Mouse (Mus musculus) embryonic fibroblast, embryonic 13.5 days (primary cell): ENCODE measurements around the gene Muc5ac. TPM values are rescaled to one million over a fixed set of nuclear protein-coding genes. Genes with fewer than 3 reads are reported as not detected.
"Not testable (repeated sequence)": the region's sequence is repeated elsewhere in the genome, so short reads cannot be mapped to it uniquely, and the experiment has no call there.

Source experiments
- H3K27ac ChIP-seq: 2 replicates; pipeline ENCODE4 v1.5.1; 2012; ENCODE audit warnings: low read length, control low read depth, inconsistent platforms; ENCODE audit not compliant: insufficient read depth
- H3K4me1 ChIP-seq: 2 replicates; pipeline ENCODE4 v1.6.1; 2011; ENCODE audit warnings: low read length; ENCODE audit not compliant: control insufficient read depth, insufficient read depth
- H3K4me3 ChIP-seq: 2 replicates; pipeline ENCODE4 v1.5.1; 2011; ENCODE audit warnings: mild to moderate bottlenecking, control low read depth, low read length; ENCODE audit not compliant: insufficient read depth
- CTCF ChIP-seq: IDR thresholded peaks from 2 replicates; pipeline ENCODE4 v1.5.1; 2011; ENCODE audit warnings: mild to moderate bottlenecking, control low read depth, low read length, moderate library complexity, borderline replicate concordance; ENCODE audit not compliant: insufficient read depth
- POLR2A ChIP-seq: IDR thresholded peaks from 2 replicates; pipeline ENCODE4 v1.6.1; 2011; ENCODE audit warnings: low read depth, mild to moderate bottlenecking, control low read depth, low read length, moderate library complexity
- polyA plus RNA-seq: library from polyadenylated mRNA; stranded (reverse); fragments of >200 nt; gene quantifications from 2 replicates; pipeline ENCODE4 v1.2.4, GENCODE M21; 2011; ENCODE audit warnings: low read depth; ENCODE audit not compliant: missing spikeins, insufficient read length

Gene Muc5ac
- polyA plus RNA-seq, 1 experiment: not detected

- no peaks in the 10 kb centered on the region for H3K4me1 ChIP-seq
- H3K4me3 ChIP-seq: no peak overlapping the region
- TF ChIP-seq CTCF (no peak), POLR2A (no peak)
- H3K27ac ChIP-seq: no peak overlapping the region
Observed at GRCm38 (mm10) chr7:141794251-141794650, 5.5 kb downstream of the Muc5ac start.

GRCm38 (mm10) chr7:141803206-141803605, 14.4 kb downstream of the Muc5ac start:
- Histone ChIP-seq H3K27ac (no peak overlapping the region), H3K4me1 (no peaks in the 10 kb centered on the region), H3K4me3 (no peak overlapping the region)
- TF ChIP-seq CTCF: no peak
- no peak for TF ChIP-seq POLR2A

GRCm38 (mm10) chr7:141805384-141805783, 16.6 kb downstream of the Muc5ac start:
- no peak overlapping the region for H3K27ac ChIP-seq
- no peaks in the 10 kb centered on the region for H3K4me1 ChIP-seq
- no peak overlapping the region for H3K4me3 ChIP-seq
- TF ChIP-seq CTCF (no peak), POLR2A (no peak)

DNA sequence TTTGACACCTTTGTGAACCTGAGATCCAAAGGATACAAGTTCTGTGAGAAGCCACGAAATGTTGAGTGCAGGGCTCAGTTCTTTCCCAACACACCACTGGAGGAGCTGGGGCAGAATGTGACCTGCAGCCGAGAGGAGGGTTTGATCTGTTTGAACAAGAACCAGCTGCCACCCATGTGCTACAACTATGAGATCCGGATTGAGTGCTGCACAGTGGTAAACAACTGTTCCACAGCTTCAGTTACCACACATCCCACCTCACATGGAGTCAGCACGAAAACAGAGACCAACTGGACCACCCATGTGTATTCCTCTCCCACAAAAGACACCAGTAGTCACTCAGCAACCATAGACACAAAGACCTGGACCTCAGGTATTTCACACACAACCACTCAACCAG, 19.1 kb downstream of the Muc5ac start:
- H3K27ac ChIP-seq, H3K4me3 ChIP-seq: not testable (repeated sequence)

DNA sequence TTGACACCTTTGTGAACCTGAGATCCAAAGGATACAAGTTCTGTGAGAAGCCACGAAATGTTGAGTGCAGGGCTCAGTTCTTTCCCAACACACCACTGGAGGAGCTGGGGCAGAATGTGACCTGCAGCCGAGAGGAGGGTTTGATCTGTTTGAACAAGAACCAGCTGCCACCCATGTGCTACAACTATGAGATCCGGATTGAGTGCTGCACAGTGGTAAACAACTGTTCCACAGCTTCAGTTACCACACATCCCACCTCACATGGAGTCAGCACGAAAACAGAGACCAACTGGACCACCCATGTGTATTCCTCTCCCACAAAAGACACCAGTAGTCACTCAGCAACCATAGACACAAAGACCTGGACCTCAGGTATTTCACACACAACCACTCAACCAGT, 21.2 kb downstream of the Muc5ac start:
- H3K27ac ChIP-seq, H3K4me3 ChIP-seq, H3K4me1 ChIP-seq: not testable (repeated sequence)

More for the DNA sequence above, 19.1 kb downstream of the Muc5ac start:
- H3K4me1 ChIP-seq: not testable (repeated sequence)

- H3K4me1 ChIP-seq: no peaks in the 10 kb centered on the region
- TF ChIP-seq POLR2A: no peak
- TF ChIP-seq CTCF: no peak
- no peak overlapping the region for H3K27ac ChIP-seq
- H3K4me3 ChIP-seq: no peak overlapping the region
Observed at GRCm38 (mm10) chr7:141813321-141813720, 24.5 kb downstream of the Muc5ac start.

- Histone ChIP-seq H3K4me3 (no peak overlapping the region), H3K27ac (no peak overlapping the region), H3K4me1 (no peaks in the 10 kb centered on the region)
- TF ChIP-seq POLR2A: no peak
- TF ChIP-seq CTCF: no peak
Observed at GRCm38 (mm10) chr7:141815361-141815760, 26.6 kb downstream of the Muc5ac start.

GRCm38 (mm10) chr7:141817355-141818075, 28.7 kb downstream of the Muc5ac start:
- no peak overlapping the region for H3K4me3 ChIP-seq
- H3K4me1 ChIP-seq: no peaks in the 10 kb centered on the region
- no peak for TF ChIP-seq POLR2A
- H3K27ac ChIP-seq: no peak overlapping the region

DNA sequence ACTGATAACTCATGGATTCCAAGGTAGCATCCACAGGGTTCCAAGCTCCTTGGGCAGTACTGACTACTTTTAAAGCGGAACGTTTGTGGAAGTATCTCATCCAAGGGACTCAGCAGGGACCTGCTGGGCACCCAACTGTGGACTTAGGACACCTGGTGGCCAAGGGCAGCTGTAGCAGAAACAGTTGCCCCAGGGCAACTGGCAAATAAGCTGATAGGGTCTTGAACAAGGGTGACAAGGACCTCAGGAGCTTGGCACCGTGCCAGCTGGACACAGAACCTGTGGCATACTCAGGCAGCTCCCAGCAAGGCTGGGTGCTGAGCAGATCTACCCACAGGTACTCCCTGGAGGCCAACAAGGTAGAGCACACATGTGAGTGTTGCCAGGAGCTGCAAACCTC, 29.5 kb downstream of the Muc5ac start:
- Histone ChIP-seq H3K4me1 (no peaks in the 10 kb centered on the region), H3K4me3 (no peak overlapping the region), H3K27ac (no peak overlapping the region)
- no peak for TF ChIP-seq POLR2A
- no peak for TF ChIP-seq CTCF

- Histone ChIP-seq H3K4me3 (no peak overlapping the region), H3K27ac (no peak overlapping the region), H3K4me1 (no peaks in the 10 kb centered on the region)
- TF ChIP-seq CTCF (no peak), POLR2A (no peak)
Observed at GRCm38 (mm10) chr7:141822582-141823261, 34.0 kb downstream of the Muc5ac start.
